Mouse (Mus musculus) testis, adult 2 months (tissue): Measurements from ENCODE around the gene Aff3. TPM values are rescaled to one million over a fixed set of nuclear protein-coding genes. Genes with fewer than 3 reads are reported as not detected.

Experiments
- H3K27ac ChIP-seq: fragments of 200-500 bp; 2 replicates; pipeline ENCODE4 v1.5.1; 2012; ENCODE audit warnings: low read depth, low read length; ENCODE audit not compliant: control insufficient read depth, insufficient read depth
- H3K27me3 ChIP-seq: fragments of 200-500 bp; 2 replicates; pipeline ENCODE4 v1.6.1; 2012; ENCODE audit warnings: mild to moderate bottlenecking, low read length, moderate library complexity; ENCODE audit not compliant: control insufficient read depth, insufficient read depth
- H3K36me3 ChIP-seq: fragments of 200-500 bp; 2 replicates; pipeline ENCODE4 v1.6.1; 2012; ENCODE audit warnings: mild to moderate bottlenecking, low read length; ENCODE audit not compliant: control insufficient read depth, insufficient read depth
- H3K4me1 ChIP-seq: fragments of 200-500 bp; 2 replicates; pipeline ENCODE4 v1.6.1; 2012; ENCODE audit warnings: low read length; ENCODE audit not compliant: control insufficient read depth, insufficient read depth
- H3K4me3 ChIP-seq: fragments of 200-500 bp; 2 replicates; pipeline ENCODE4 v1.5.1; 2012; ENCODE audit warnings: low read depth, mild to moderate bottlenecking, low read length, moderate library complexity, mixed read lengths; ENCODE audit not compliant: control insufficient read depth
- CTCF ChIP-seq: fragments of 200-500 bp; IDR thresholded peaks from 2 replicates; pipeline ENCODE4 v1.5.1; 2012; ENCODE audit warnings: low read depth, mild to moderate bottlenecking, inconsistent platforms, low read length, moderate library complexity; ENCODE audit not compliant: control insufficient read depth, insufficient read depth, insufficient replicate concordance
- POLR2A ChIP-seq: fragments of 200-500 bp; IDR thresholded peaks from 2 replicates; pipeline ENCODE4 v1.6.1; 2012; ENCODE audit warnings: low read depth, mild to moderate bottlenecking, inconsistent platforms, low read length, moderate library complexity; ENCODE audit not compliant: control insufficient read depth
- polyA plus RNA-seq: library from polyadenylated mRNA; depleted of rRNA; stranded (reverse); fragments of >200 nt; gene quantifications from 2 replicates; pipeline ENCODE4 v1.2.3, GENCODE M21; 2012

Gene Aff3
- polyA plus RNA-seq, 1 experiment, result 8.1 TPM

GRCm38 (mm10) chr1:38280549-38280948 lies 384.2 kb downstream of the Aff3 start:
- TF ChIP-seq POLR2A, result no peak
- TF ChIP-seq CTCF, result no peak
- Histone ChIP-seq H3K4me3 (no peak overlapping the region), H3K27ac (no peak overlapping the region), H3K36me3 (no peaks in the 10 kb centered on the region), H3K27me3 (no peaks in the 10 kb centered on the region), H3K4me1 (no peaks in the 10 kb centered on the region)

GRCm38 (mm10) chr1:38271312-38271711 lies 393.4 kb downstream of the Aff3 start:
- Histone ChIP-seq H3K27me3 (no peaks in the 10 kb centered on the region), H3K36me3 (no peaks in the 10 kb centered on the region), H3K4me1 (no peaks in the 10 kb centered on the region), H3K27ac (no peak overlapping the region), H3K4me3 (no peak overlapping the region)
- TF ChIP-seq POLR2A, result no peak
- no peak for TF ChIP-seq CTCF

GRCm38 (mm10) chr1:38268246-38269042 lies 396.3 kb downstream of the Aff3 start:
- Histone ChIP-seq H3K27me3 (no peaks in the 10 kb centered on the region), H3K36me3 (no peaks in the 10 kb centered on the region), H3K4me3 (no peak overlapping the region), H3K27ac (no peak overlapping the region), H3K4me1 (no peaks in the 10 kb centered on the region)
- TF ChIP-seq POLR2A (no peak), CTCF (no peak)

GRCm38 (mm10) chr1:38263251-38263650 lies 401.5 kb downstream of the Aff3 start:
- no peak overlapping the region for H3K4me3 ChIP-seq
- no peak for TF ChIP-seq POLR2A
- TF ChIP-seq CTCF, result no peak

GRCm38 (mm10) chr1:38262362-38263154 lies 402.2 kb downstream of the Aff3 start:
- Histone ChIP-seq H3K27me3 (no peaks in the 10 kb centered on the region), H3K4me3 (no peak overlapping the region), H3K27ac (no peak overlapping the region), H3K4me1 (peaks cover 7% of the 10 kb centered on the region; the same call in 1 of the 2 replicates), H3K36me3 (no peaks in the 10 kb centered on the region)
- TF ChIP-seq POLR2A (no peak), CTCF (no peak)

More at GRCm38 (mm10) chr1:38263251-38263650, 401.5 kb downstream of the Aff3 start:
- Histone ChIP-seq H3K4me1 (peaks cover 5% of the 10 kb centered on the region; the same call in 1 of the 2 replicates), H3K36me3 (no peaks in the 10 kb centered on the region), H3K27me3 (no peaks in the 10 kb centered on the region), H3K27ac (no peak overlapping the region)

GRCm38 (mm10) chr1:38261076-38261475 lies 403.7 kb downstream of the Aff3 start:
- Histone ChIP-seq H3K4me3 (no peak overlapping the region), H3K27ac (no peak overlapping the region), H3K4me1 (peaks cover 7% of the 10 kb centered on the region; the same call in 1 of the 2 replicates), H3K36me3 (no peaks in the 10 kb centered on the region), H3K27me3 (no peaks in the 10 kb centered on the region)
- TF ChIP-seq CTCF (no peak), POLR2A (no peak)

GRCm38 (mm10) chr1:38259541-38260338 lies 405.0 kb downstream of the Aff3 start:
- H3K4me1 ChIP-seq, result peaks cover 7% of the 10 kb centered on the region; the same call in 1 of the 2 replicates
- no peak for TF ChIP-seq CTCF
- TF ChIP-seq POLR2A, result no peak
- no peaks in the 10 kb centered on the region for H3K27me3 ChIP-seq
- no peak overlapping the region for H3K4me3 ChIP-seq
- no peaks in the 10 kb centered on the region for H3K36me3 ChIP-seq
- no peak overlapping the region for H3K27ac ChIP-seq
